ENCODE assay signal across 22 mouse cellular contexts in the genomic region with DNA sequence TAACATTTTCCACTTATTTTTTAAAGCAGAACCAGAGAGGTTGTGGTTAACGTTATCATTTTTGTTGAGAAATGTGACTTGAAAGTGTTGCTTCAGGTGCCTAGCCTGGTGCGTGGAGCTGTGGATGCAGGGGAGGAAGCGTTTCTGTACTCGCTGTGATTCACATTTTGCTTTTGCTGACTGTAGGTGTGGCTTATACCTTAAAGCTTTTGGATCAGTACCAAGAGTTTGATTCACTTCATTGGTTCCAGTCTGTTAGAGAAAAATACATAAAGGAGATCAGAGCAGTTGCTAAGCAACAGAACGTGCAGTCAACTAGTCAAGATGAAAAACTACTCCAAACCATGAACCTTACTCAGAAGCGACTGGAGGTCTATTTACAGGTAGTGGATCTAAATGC.
"Had no signal": no experiment of that assay in that cellular context is flagged by ENCODE, and none has a peak within 500 bp of the region (broad histone marks: within the 10 kb centered on the region; RNA-seq: fewer than 3 reads in every experiment).

No protein-coding gene starts in this region.

- H3K9me3 ChIP-seq: limb, embryonic 10.5 days; limb, embryonic 13.5 days; liver, embryonic 12.5 days; liver, embryonic 15.5 days; lung, embryonic 15.5 days; megakaryocyte, embryonic 14.5 days; neural tube, embryonic 13.5 days; stomach, embryonic 15.5 days had no signal

- H3K4me2 ChIP-seq: limb, embryonic 13.5 days; liver, embryonic 12.5 days; liver, embryonic 15.5 days; lung, embryonic 15.5 days; midbrain, embryonic 11.5 days; neural tube, embryonic 13.5 days; stomach, embryonic 15.5 days had no signal

- ATAC-seq: liver, embryonic 12.5 days had no signal

- H3K4me1 ChIP-seq: limb, embryonic 10.5 days; limb, embryonic 13.5 days; liver, embryonic 12.5 days; liver, embryonic 15.5 days; lung, embryonic 15.5 days; megakaryocyte, embryonic 14.5 days; neural tube, embryonic 13.5 days; stomach, embryonic 15.5 days had no signal

- H3K27ac ChIP-seq: kidney, postnatal 0 days; layer of hippocampus, adult 2 months; limb, embryonic 10.5 days; limb, embryonic 13.5 days; liver, embryonic 12.5 days; liver, embryonic 15.5 days; lung, embryonic 15.5 days; neural tube, embryonic 13.5 days; stomach, embryonic 15.5 days had no signal

- H3K4me3 ChIP-seq: layer of hippocampus, adult 2 months; limb, embryonic 10.5 days; limb, embryonic 13.5 days; liver, embryonic 12.5 days; liver, embryonic 15.5 days; lung, embryonic 15.5 days; megakaryocyte, embryonic 14.5 days; neural tube, embryonic 13.5 days; stomach, embryonic 15.5 days had no signal

- H3K9ac ChIP-seq: limb, embryonic 13.5 days; liver, embryonic 12.5 days; liver, embryonic 15.5 days; lung, embryonic 15.5 days; neural tube, embryonic 13.5 days; stomach, embryonic 15.5 days had no signal

- H3K27me3 ChIP-seq: limb, embryonic 13.5 days; liver, embryonic 12.5 days; liver, embryonic 15.5 days; lung, embryonic 15.5 days; megakaryocyte, embryonic 14.5 days; neural tube, embryonic 13.5 days; stomach, embryonic 15.5 days had no signal

- DNase-seq: kidney, postnatal 25 days; layer of hippocampus, adult 9-11 months; liver; lung, adult 18-20 months; lung, postnatal 10 days; lung, postnatal 36 days; midbrain, embryonic 14.5 days; retina, postnatal 1 day; right cerebral cortex, postnatal 25 days; spleen, adult 18-20 months; thymus, postnatal 25 days had no signal
